Mouse (Mus musculus) cerebellum, adult 2 months (tissue): ENCODE data around the gene Cldn34b1. TPM values are rescaled to one million over a fixed set of nuclear protein-coding genes. Genes with fewer than 3 reads are reported as not detected.
"Not testable (repeated sequence)": the region's sequence is repeated elsewhere in the genome, so short reads cannot be mapped to it uniquely, and the experiment has no call there.

ENCODE experiments used
- DNase-seq, 2 experiments: peaks; one replicate each; pipeline ENCODE4 v3.0.0; 2021
- H3K27ac ChIP-seq: fragments of 200-500 bp; 2 replicates; pipeline ENCODE4 v1.5.1; 2012; ENCODE audit warnings: low read length, control low read depth, inconsistent platforms; ENCODE audit not compliant: insufficient read depth
- H3K27me3 ChIP-seq: fragments of 200-500 bp; 2 replicates; pipeline ENCODE4 v1.6.1; 2012; ENCODE audit warnings: inconsistent platforms, mild to moderate bottlenecking, low read length, moderate library complexity; ENCODE audit not compliant: control insufficient read depth, insufficient read depth
- H3K4me1 ChIP-seq: fragments of 200-500 bp; 2 replicates; pipeline ENCODE4 v1.6.1; 2011; ENCODE audit warnings: low read length; ENCODE audit not compliant: control insufficient read depth, insufficient read depth
- H3K4me3 ChIP-seq: fragments of 200-500 bp; replicated peaks from 2 replicates; pipeline ENCODE3; 2011; ENCODE audit warnings: mild to moderate bottlenecking, low read depth, low read length, control low read depth; ENCODE audit not compliant: insufficient read depth
- WGBS: fragments of 180-500 bp; shearing (Covaris S2); methylation state at CpG from one replicate; pipeline ENCODE4 v1.1.7; 2018; 5-methylcytosine and 5-hydroxymethylcytosine counted together
- polyA plus RNA-seq: library from polyadenylated mRNA; depleted of rRNA; stranded (reverse); fragments of >200 nt; gene quantifications from 2 replicates; pipeline ENCODE4 v1.2.3, GENCODE M21; 2012; rRNA removed

Cldn34b1 gene
- not detected in 2 replicates for polyA plus RNA-seq

- 85% methylated on average over 3 of the region's 3 CpGs for WGBS
- not testable (repeated sequence) for H3K27ac ChIP-seq, H3K4me1 ChIP-seq, DNase-seq, H3K27me3 ChIP-seq, H3K4me3 ChIP-seq
Measured at GRCm38 (mm10) chrX:154890167-154890566, at the start of gene Cldn34b1. TSS of gene Cldn34b1 (minus strand) at chrX:154890267.

DNA sequence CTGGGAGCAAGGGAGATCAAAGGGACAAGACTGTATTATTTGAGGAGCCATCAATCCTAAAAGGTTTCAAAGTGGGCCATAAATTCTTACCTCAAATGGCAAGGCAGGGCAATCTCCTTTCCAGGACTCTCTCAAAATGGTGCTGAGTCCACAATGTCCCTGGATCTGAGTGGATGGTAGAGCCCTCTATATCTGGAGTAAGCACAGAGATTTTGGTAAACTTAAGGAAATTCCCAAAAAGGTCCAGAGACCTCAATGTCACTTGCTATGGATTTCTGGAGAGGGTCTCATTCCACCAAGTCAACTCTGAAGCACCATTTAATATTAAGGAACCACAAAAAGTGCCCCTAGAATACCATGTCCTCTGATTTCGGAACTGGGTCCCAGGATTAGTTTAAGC lies 45.8 kb upstream of the Cldn34b1 start, which contains the start of gene Magea6:
Gene Magea6, minus strand, starts transcription at position 101 of the 400 bp plus-strand sequence.
- H3K27me3 ChIP-seq, DNase-seq, H3K27ac ChIP-seq, H3K4me1 ChIP-seq, H3K4me3 ChIP-seq: not testable (repeated sequence)
- 63% methylated on average over 1 of the region's 1 CpGs for WGBS

Other genes with a start within 250 kb of the Cldn34b1 start
- not detected in 2 replicates for gene Magea6, start 45.7 kb upstream of the Cldn34b1 start, polyA plus RNA-seq
- not detected in 2 replicates for gene Magea3, start 59.2 kb upstream of the Cldn34b1 start, polyA plus RNA-seq
- gene Magea8, start 105.6 kb upstream of the Cldn34b1 start, polyA plus RNA-seq = not detected in 2 replicates
- not detected in 2 replicates for gene Magea5, start 172.9 kb upstream of the Cldn34b1 start, polyA plus RNA-seq
- not detected in 2 replicates for gene Magea1, start 199.5 kb upstream of the Cldn34b1 start, polyA plus RNA-seq
- not detected in 2 replicates for gene Magea2, start 203.4 kb upstream of the Cldn34b1 start, polyA plus RNA-seq
- gene Cldn34b2, start 238.1 kb upstream of the Cldn34b1 start, polyA plus RNA-seq = 0.10 TPM in 1 of 2 replicates, not detected in the other